Mouse (Mus musculus) erythroblast, embryonic 14.5 days (primary cell): ENCODE data around the gene Dld. TPM values are rescaled to one million over a fixed set of nuclear protein-coding genes. Genes with fewer than 3 reads are reported as not detected.

ENCODE experiments used
- H3K27me3 ChIP-seq: 2 replicates; pipeline ENCODE4 v1.6.1; 2012; ENCODE audit warnings: inconsistent platforms; ENCODE audit not compliant: control insufficient read depth
- H3K36me3 ChIP-seq: 2 replicates; pipeline ENCODE4 v1.6.1; 2012; ENCODE audit warnings: mild to moderate bottlenecking, inconsistent platforms; ENCODE audit not compliant: control insufficient read depth
- H3K4me1 ChIP-seq: 2 replicates; pipeline ENCODE4 v1.6.1; 2012; ENCODE audit warnings: inconsistent platforms; ENCODE audit not compliant: control insufficient read depth
- H3K4me3 ChIP-seq: replicated peaks from 2 replicates; pipeline ENCODE3; 2012; ENCODE audit warnings: moderate library complexity, mild to moderate bottlenecking, inconsistent platforms
- H3K9me3 ChIP-seq: 2 replicates; pipeline ENCODE4 v1.6.1; 2012; ENCODE audit warnings: low read length, inconsistent platforms, mixed read lengths; ENCODE audit not compliant: control insufficient read depth
- GATA1 ChIP-seq: IDR thresholded peaks from 2 replicates; pipeline ENCODE4 v1.6.1; 2012; ENCODE audit warnings: low read length, inconsistent platforms, mixed read lengths
- TAL1 ChIP-seq: IDR thresholded peaks from 3 replicates; pipeline ENCODE4 v1.6.1; 2012; ENCODE audit warnings: low read length, inconsistent platforms, mixed read lengths
- polyA plus RNA-seq: library from polyadenylated mRNA; stranded (reverse); fragments of >175 nt; gene quantifications from 2 replicates; pipeline ENCODE4 v1.2.3, GENCODE M21; 2012

Gene Dld
- polyA plus RNA-seq, 1 experiment: 0.45 TPM

- Histone ChIP-seq H3K9me3 (no peaks in the 10 kb centered on the region), H3K4me3 (no peak overlapping the region), H3K27me3 (no peaks in the 10 kb centered on the region; the same call in 1 of the 2 replicates), H3K4me1 (peaks cover 2% of the 10 kb centered on the region; the same call in 1 of the 2 replicates), H3K36me3 (no peaks in the 10 kb centered on the region)
- TF ChIP-seq GATA1: no peak
- TF ChIP-seq TAL1: no peak
Measured at GRCm38 (mm10) chr12:31377241-31377640, 26.0 kb upstream of the Dld start.

- TF ChIP-seq GATA1: no peak
- no peak for TF ChIP-seq TAL1
- Histone ChIP-seq H3K36me3 (no peaks in the 10 kb centered on the region), H3K27me3 (no peaks in the 10 kb centered on the region; the same call in 1 of the 2 replicates), H3K4me3 (no peak overlapping the region), H3K4me1 (peaks cover 2% of the 10 kb centered on the region; the same call in 1 of the 2 replicates), H3K9me3 (no peaks in the 10 kb centered on the region)
Measured at GRCm38 (mm10) chr12:31376326-31376950, 25.2 kb upstream of the Dld start.

GRCm38 (mm10) chr12:31375283-31375615 lies 24.0 kb upstream of the Dld start:
- H3K27me3 ChIP-seq: no peaks in the 10 kb centered on the region; the same call in 1 of the 2 replicates
- H3K9me3 ChIP-seq: no peaks in the 10 kb centered on the region
- H3K36me3 ChIP-seq: no peaks in the 10 kb centered on the region
- TF ChIP-seq TAL1 (no peak), GATA1 (no peak)
- no peak overlapping the region for H3K4me3 ChIP-seq
- peaks cover 2% of the 10 kb centered on the region; the same call in 1 of the 2 replicates for H3K4me1 ChIP-seq

GRCm38 (mm10) chr12:31374603-31375282 lies 23.5 kb upstream of the Dld start:
- TF ChIP-seq GATA1 (no peak), TAL1 (no peak)
- H3K36me3 ChIP-seq: no peaks in the 10 kb centered on the region
- H3K4me3 ChIP-seq: no peak overlapping the region
- H3K9me3 ChIP-seq: no peaks in the 10 kb centered on the region; the same call in 1 of the 2 replicates
- peaks cover 2% of the 10 kb centered on the region; the same call in 1 of the 2 replicates for H3K4me1 ChIP-seq
- H3K27me3 ChIP-seq: no peaks in the 10 kb centered on the region; the same call in 1 of the 2 replicates

GRCm38 (mm10) chr12:31369656-31370055 lies 18.4 kb upstream of the Dld start:
- Histone ChIP-seq H3K36me3 (no peaks in the 10 kb centered on the region), H3K27me3 (no peaks in the 10 kb centered on the region), H3K4me1 (peaks cover under 1% of the 10 kb centered on the region; the same call in 1 of the 2 replicates), H3K4me3 (no peak overlapping the region), H3K9me3 (peaks cover 5% of the 10 kb centered on the region; the same call in 1 of the 2 replicates)
- no peak for TF ChIP-seq TAL1

- Histone ChIP-seq H3K4me1 (no peaks in the 10 kb centered on the region), H3K4me3 (no peak overlapping the region), H3K9me3 (peaks cover 5% of the 10 kb centered on the region; the same call in 1 of the 2 replicates), H3K36me3 (no peaks in the 10 kb centered on the region), H3K27me3 (no peaks in the 10 kb centered on the region)
- TF ChIP-seq GATA1: no peak
- no peak for TF ChIP-seq TAL1
Measured at GRCm38 (mm10) chr12:31369118-31369517, 17.9 kb upstream of the Dld start.

- no peak overlapping the region for H3K4me3 ChIP-seq
- no peaks in the 10 kb centered on the region for H3K27me3 ChIP-seq
- no peaks in the 10 kb centered on the region for H3K4me1 ChIP-seq
- TF ChIP-seq TAL1: no peak
- TF ChIP-seq GATA1: no peak
- H3K9me3 ChIP-seq: peaks cover 5% of the 10 kb centered on the region; the same call in 1 of the 2 replicates
- H3K36me3 ChIP-seq: no peaks in the 10 kb centered on the region
Measured at GRCm38 (mm10) chr12:31367721-31368120, 16.5 kb upstream of the Dld start.

GRCm38 (mm10) chr12:31366428-31366827 lies 15.2 kb upstream of the Dld start:
- TF ChIP-seq TAL1 (no peak), GATA1 (no peak)
- no peaks in the 10 kb centered on the region for H3K36me3 ChIP-seq
- H3K4me1 ChIP-seq: no peaks in the 10 kb centered on the region

GRCm38 (mm10) chr12:31350191-31350943 lies 886 bp downstream of the Dld start:
- TF ChIP-seq GATA1: no peak
- no peak for TF ChIP-seq TAL1
- peaks cover 21% of the 10 kb centered on the region for H3K4me1 ChIP-seq
- peaks cover 24% of the 10 kb centered on the region for H3K36me3 ChIP-seq
- H3K9me3 ChIP-seq: no peaks in the 10 kb centered on the region
- H3K27me3 ChIP-seq: no peaks in the 10 kb centered on the region
- peak overlapping the region; percentile 83 for H3K4me3 ChIP-seq

More at GRCm38 (mm10) chr12:31366428-31366827, 15.2 kb upstream of the Dld start:
- peaks cover 5% of the 10 kb centered on the region; the same call in 1 of the 2 replicates for H3K9me3 ChIP-seq
- H3K27me3 ChIP-seq: no peaks in the 10 kb centered on the region
- no peak overlapping the region for H3K4me3 ChIP-seq
